Mouse (Mus musculus): ENCODE data around the gene Aldh3a1. TPM values are rescaled to one million over a fixed set of nuclear protein-coding genes. Genes with fewer than 3 reads are reported as not detected.
"Not testable (repeated sequence)": the region's sequence is repeated elsewhere in the genome, so short reads cannot be mapped to it uniquely, and the experiment has no call there.

Aldh3a1 gene
- under 1 TPM in 1 of 2 experiments, not detected in 1; 0.95 TPM for total RNA-seq (2021)
- polyA plus RNA-seq (2012; rRNA removed) = 0.08 and 0.15 TPM in 2 replicates
- long read RNA-seq = 0 reads

DNA sequence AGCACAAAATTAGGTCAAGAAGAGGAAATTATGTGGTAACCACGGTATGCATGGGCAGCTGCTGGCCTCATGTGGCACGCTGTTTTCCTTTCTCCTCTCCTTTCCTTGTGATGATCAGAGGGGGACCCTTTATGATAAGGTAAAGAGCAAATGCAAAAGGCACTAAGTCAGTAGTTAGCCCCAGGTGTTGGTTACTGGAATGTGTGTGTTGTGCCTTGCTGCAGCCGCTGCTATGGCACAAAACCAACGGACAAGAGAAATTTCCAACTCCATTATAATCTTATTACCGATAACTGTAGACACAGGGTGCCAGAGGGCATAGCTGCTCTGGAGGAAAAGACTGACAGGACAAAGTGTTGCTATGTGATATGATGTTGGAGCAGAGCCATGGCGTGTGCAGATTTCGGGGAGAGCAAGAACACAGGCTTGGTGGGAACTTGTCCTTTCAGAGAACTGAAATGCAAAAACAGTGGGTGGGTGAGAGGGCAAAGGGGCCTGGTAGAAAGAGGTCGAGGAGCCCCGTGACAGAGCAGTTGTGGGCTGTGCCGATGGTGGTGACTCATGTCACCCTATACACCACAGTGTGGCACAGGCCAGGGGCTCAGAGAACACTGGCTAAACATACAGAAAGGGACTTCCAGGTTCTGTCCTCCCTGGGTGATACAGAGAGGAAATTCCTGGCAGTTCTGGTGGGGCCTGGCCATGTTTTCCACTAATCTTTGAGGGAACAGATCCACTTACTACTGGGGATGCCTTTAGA is at the start of gene Aldh3a1:
Gene Aldh3a1, plus strand, starts transcription at position 51 of the 760 bp plus-strand sequence.
- no peak for DNase-seq

DNA sequence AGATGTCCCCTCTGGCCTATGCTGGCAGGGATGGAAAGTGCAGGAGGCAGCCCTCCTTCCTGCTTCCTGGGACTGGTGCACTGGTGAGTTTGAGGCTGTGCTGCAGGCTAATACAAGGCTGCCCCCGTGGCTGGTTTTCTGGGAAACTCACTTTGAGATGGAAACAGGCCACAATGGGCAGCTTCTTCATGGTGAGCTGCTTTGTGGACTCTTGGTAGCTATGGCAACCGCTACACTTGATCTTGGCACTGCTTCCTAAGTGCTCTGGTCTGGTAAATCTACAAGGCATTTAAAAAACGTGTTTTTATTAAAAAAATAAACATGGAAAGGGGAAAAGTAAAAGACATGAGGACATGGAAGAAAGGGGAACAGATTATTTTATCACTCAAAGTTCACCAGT is 49.2 kb upstream of the Aldh3a1 start:
- DNase-seq = no peak

DNA sequence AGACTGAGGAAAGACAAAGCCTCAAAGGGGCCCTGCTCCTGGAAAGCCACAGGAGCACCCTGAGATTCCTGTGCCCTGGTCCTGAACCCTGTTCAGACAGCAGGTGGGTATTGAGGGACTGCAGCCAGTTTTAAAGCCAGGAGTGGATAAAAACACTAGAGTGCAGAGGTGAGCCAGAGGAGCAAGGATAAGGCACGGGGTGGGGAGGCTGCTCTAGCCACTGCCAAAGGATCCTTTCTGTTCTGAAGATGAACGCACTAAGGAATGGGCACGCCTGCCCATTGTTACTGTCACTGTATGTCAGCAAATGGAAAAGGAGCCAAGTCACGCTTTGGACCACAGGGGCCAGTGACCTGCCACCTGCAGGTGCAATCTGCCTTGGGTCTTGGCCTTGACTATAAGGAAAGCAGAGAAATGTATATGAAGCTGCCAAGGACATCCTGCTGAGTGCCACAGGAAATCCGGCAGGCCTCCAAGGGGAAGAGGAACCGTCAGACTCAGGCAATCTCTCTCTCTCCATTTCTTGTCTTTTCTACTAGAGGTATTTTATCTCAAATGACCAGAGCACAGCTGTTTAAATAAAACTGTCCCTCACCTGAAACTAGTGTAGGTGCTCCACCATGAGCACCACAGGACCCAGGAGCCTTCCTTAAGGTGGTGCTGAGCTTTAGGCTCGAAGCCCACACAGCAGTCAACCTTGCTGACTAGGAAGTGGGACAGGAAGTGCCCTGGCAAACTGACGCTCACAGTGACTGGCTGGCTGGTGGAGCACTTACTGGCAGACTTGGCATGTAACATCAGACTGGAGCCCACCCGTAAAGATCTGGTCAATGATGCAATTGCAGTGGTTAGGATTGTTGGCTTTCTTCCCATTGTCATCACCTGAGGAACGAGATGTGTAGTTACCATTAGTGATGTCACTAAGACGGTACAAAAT is 47.3 kb upstream of the Aldh3a1 start:
- no peak for DNase-seq

GRCm38 (mm10) chr11:61161121-61161520 is 46.2 kb upstream of the Aldh3a1 start:
- no peak for DNase-seq

DNA sequence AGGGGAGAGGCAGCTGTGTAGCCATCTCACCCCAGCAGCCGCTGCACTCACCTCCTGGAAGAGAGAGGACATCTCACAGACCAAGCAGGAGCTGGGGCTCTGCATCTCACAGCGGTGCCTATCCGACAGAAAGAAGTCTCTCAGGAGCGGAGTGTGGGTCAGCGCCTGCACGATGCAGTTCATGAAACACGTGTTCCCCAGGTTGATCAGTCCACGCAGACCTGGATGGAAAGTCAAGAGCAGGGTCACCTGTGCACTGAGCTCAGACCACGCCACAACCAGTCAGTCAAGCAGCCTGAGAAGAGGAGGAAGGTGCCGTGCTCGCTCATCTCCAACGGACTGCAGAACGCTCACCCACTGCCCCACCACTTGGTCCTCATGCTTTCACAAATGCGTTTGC is 44.6 kb upstream of the Aldh3a1 start:
- no peak for DNase-seq

DNA sequence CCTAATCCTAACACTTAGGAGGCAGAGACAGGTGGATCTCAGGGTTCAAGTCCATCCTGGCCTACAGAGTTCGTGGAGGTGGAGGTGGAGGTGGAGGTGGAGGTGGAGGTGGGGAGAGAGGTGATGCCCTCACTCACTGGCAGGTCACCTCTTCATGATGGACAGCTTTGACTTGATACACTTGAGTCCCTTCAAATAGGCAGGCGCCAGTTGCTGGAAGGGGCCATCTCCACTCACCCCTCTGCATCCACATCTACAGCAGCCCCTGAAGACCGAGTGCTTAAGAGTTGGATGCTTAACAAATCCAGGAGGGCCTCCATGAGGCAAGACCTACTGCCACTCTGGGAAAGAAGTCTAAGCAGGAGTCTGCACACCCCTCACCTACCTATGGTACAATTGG is 44.0 kb upstream of the Aldh3a1 start:
- DNase-seq = no peak

GRCm38 (mm10) chr11:61164366-61164765 is 43.0 kb upstream of the Aldh3a1 start:
- DNase-seq = no peak

DNA sequence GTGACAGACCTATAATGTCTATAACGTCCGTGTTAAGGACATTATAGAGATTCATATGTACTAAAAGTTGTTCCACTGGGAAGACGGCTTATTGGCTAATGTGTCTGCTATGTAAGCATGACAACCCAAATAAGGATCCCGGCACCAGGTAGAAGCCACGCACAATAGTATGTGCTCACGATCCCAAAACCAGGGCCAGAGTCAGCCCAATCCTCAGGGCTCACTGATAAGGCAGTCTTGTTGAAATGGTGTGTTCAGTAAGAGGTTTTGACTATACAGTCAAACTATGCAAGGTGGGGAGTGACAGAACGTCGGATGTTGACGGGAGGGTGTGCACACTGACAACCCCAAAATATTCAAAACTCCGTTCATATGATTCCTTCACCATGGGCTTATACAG is 42.5 kb upstream of the Aldh3a1 start:
- DNase-seq = no peak

GRCm38 (mm10) chr11:61170184-61170583 is 37.2 kb upstream of the Aldh3a1 start:
- DNase-seq = no peak

DNA sequence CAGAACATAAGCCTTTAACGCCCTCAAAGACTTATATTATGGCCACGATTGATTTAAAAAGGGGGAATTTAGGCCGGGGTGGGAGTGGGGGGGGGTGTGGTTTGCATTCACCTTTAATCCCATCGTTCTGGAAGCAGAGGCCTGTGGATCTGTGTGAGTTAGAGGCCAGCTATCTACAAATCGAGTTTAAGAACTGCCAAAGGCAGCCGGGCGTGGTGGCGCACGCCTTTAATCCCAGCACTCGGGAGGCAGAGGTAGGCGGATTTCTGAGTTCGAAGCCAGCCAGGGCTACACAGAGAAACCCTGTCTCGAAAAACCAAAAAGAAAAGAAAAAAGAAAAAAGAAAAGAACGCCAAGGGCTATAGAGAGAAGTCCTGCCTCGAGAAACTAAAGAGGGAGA is 33.9 kb upstream of the Aldh3a1 start:
- not testable (repeated sequence) for DNase-seq

DNA sequence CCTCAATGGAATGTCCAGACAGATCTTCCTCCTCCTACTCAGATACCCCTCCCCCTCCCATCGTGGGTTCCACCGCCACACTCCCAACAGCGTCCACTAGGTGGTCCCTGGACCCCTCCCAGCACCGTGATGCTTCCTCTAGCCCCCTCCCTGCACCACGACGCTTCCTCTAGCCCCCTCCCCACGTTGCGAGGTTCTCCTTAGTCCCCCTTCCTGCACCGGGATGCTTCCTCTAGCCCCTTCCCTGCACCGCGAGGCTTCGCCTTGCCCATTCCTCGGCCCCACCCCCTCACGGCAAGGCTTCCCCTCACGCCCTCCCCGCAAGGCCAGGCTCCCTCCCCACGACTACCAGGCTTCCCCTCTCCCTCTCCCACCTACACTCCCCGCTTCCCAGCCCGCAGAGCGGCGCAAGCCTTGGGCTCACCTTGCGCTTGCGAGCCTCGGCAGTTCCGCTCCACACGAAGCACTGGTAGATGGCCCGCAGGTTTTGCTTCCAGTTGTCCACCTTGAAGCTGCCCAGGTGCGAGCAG is 33.0 kb upstream of the Aldh3a1 start:
- DNase-seq = no peak

- DNase-seq = peak; percentile 100
Measured at GRCm38 (mm10) chr11:61174821-61175658, 32.3 kb upstream of the Aldh3a1 start, which contains the start of gene Usp22. TSS of gene Usp22 (minus strand) at chr11:61175055.

DNA sequence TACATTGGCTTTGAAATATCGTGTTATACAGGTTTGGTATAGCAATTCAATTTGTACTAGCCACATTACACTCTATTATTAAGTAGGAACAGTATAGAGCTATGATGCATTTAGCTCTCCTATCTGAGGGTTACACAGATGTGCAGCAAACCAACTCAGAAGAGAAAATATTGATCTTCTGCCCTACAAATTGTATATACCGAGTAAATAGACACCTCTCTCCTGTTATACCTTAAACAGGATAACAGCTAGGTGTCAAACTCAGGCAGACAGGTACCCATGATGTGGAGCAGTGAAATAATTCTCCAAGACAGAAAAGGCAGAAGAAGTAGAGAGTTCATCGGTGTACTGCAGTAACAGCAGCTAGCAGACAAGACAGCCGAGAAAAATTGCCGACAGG is 31.6 kb upstream of the Aldh3a1 start:
- no peak for DNase-seq

DNA sequence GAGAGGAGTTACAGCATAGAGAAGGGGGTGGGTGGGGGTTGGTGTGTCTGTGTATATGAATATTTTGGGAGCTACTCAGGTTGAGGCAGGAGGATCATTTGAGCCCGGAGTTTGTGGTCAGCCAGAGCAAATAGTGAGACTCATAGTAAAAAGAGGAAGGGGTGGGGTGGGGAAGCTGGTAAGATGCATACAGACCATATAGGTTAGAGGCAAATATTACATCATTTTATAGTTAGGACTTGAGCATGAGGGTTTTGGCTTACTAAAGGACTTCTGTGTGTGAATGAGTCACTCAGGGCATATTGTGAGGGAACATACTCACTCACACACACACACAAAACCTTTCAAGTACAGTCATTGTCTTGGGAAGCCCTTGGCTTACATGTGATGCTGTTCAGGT is 31.0 kb upstream of the Aldh3a1 start:
- DNase-seq = no peak

DNA sequence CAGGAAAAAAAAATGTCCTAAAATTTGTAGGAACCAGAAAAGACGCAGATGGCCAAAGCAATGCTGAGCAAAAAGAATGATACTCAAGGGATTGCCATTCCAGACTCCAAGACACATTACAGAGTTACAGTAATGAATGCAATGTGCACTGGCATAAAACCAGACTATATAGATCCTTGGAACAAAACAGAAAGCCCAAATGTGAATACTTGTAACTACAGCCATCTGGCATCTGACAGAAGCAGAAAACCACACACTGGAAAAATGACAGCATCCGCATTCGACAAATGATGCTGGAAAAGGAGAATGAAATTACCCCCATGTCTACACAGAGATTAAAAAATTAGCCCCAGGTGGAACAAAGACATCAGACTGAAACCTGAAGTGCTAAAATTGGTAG is 27.0 kb upstream of the Aldh3a1 start:
- DNase-seq = no peak

DNA sequence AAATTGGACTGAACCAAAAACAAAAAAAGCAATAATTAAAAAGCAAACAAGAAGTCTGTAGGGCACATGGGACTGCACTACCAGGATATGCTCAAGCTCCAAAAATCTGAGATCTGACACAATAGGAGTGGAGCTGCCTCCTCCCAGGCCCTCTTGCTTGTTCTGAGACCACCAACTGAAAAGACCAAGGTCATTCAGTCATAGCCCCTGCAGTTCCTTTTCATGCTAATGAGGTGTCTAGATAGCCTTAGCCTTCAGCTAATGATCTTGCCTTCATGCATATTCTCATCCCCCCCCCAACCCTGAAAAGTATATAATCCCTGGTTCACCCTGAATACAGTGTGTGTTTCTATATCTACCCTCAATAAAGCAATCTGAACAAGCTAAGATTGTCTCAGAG is 25.7 kb upstream of the Aldh3a1 start:
- no peak for DNase-seq

- DNase-seq = no peak
Measured at GRCm38 (mm10) chr11:61183820-61184219, 23.5 kb upstream of the Aldh3a1 start.

GRCm38 (mm10) chr11:61190776-61191175 is 16.6 kb upstream of the Aldh3a1 start:
- DNase-seq = no peak

DNA sequence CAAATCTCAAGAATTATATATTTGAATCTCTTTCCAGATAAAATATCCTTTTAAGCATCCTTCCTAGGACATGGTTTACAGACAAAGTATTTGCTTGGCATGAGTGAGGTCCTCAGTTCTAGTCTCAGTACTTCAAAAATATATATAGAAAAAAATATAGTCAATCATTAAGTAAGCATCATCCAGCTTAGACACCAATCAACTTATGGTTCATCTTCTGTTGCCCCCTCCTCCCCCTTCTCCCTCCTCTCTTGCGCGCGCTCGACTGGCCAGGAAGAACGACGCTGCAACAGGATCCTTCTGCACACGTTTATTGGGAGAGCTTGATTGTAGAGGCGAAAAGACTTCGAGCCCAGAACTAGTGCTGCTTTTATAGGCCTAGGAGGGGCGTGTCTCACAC is 15.2 kb upstream of the Aldh3a1 start:
- DNase-seq = not testable (repeated sequence)

DNA sequence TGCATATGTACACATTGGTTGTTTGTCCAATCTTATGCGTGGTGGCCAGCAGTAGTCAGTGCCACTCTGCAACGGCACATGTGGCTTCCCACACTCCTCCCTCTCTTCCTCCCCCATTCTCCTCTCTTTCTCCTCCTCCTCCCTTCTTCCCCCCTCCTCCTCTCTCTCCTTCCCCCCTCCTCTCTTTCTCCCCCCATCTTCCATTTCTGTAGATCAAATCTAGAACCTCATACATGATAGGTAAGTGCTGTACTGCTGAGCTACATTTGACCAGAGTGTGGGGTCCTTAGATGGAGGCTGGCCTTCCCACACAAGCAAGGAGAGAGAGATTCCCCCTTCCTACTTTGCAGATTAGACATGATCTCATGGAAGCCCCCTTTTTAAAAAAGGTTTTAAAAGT is 14.6 kb upstream of the Aldh3a1 start:
- no peak for DNase-seq

- DNase-seq = peak; percentile 75
Measured at GRCm38 (mm10) chr11:61193392-61193791, 13.9 kb upstream of the Aldh3a1 start.
